Mouse (Mus musculus) forebrain, postnatal 0 days (tissue): ENCODE data around the gene Pck1. TPM values are rescaled to one million over a fixed set of nuclear protein-coding genes. Genes with fewer than 3 reads are reported as not detected.

ENCODE experiments used
- ATAC-seq: fragments of 200-750 bp; cut with Nextera tagmentation; 2 replicates; pipeline ENCODE4 v1.8.0; 2017; ENCODE audit warnings: mild to moderate bottlenecking, moderate library complexity
- DNase-seq: peaks from one replicate; pipeline ENCODE4 v3.0.0-alpha.2; 2015
- H3K27ac ChIP-seq: fragments of 300-500 bp; sonication (generic); 2 replicates; pipeline ENCODE4 v1.5.1; 2014; ENCODE audit warnings: low read depth, mild to moderate bottlenecking, antibody characterized with exemption, low read length, moderate library complexity, mixed read lengths
- H3K27me3 ChIP-seq: fragments of 300-500 bp; sonication (generic); 2 replicates; pipeline ENCODE4 v1.6.1; 2014; ENCODE audit warnings: mild to moderate bottlenecking, low read length, mixed read lengths; ENCODE audit not compliant: insufficient read depth
- H3K36me3 ChIP-seq: fragments of 300-500 bp; sonication (generic); 2 replicates; pipeline ENCODE4 v1.6.1; 2014; ENCODE audit warnings: mild to moderate bottlenecking, moderate library complexity; ENCODE audit not compliant: insufficient read depth
- H3K4me1 ChIP-seq: fragments of 300-500 bp; sonication (generic); 2 replicates; pipeline ENCODE4 v1.6.1; 2014; ENCODE audit warnings: antibody characterized with exemption; ENCODE audit not compliant: insufficient read depth
- H3K4me2 ChIP-seq: fragments of 300-500 bp; sonication (generic); 2 replicates; pipeline ENCODE4 v1.6.1; 2014; ENCODE audit warnings: low read depth, mild to moderate bottlenecking, moderate library complexity
- H3K4me3 ChIP-seq: fragments of 300-500 bp; sonication (generic); 2 replicates; pipeline ENCODE4 v1.5.1; 2014; ENCODE audit warnings: low read depth, low read length, mixed read lengths
- H3K9ac ChIP-seq: fragments of 300-500 bp; sonication (generic); 2 replicates; pipeline ENCODE4 v1.6.1; 2014; ENCODE audit warnings: mild to moderate bottlenecking
- H3K9me3 ChIP-seq: fragments of 300-500 bp; sonication (generic); 2 replicates; pipeline ENCODE4 v1.6.1; 2016; ENCODE audit warnings: low read length
- CTCF ChIP-seq: sonication (generic); IDR thresholded peaks from 2 replicates; pipeline ENCODE4 v1.5.1; 2016; ENCODE audit warnings: antibody characterized with exemption, control low read depth, low read depth
- WGBS: fragments of 180-500 bp; shearing (Covaris S2); extraction: QIAGEN DNeasy Blood & Tissue Kit; methylation state at CpG from one replicate; pipeline ENCODE4 v1.1.7; 2014; 5-methylcytosine and 5-hydroxymethylcytosine counted together
- polyA plus RNA-seq: library from polyadenylated mRNA; unstranded; fragments of >200 nt; fragmentation: Nextera tagmentation; extraction: Ambion mirVana; gene quantifications from 2 replicates; pipeline ENCODE4 v1.2.1, GENCODE M21; 2015
- total RNA-seq: library from RNA; depleted of rRNA; stranded (reverse); fragments of >200 nt; gene quantifications from 2 replicates; pipeline ENCODE4 v1.2.3, GENCODE M21; 2014

Gene Pck1
- total and polyA plus RNA-seq, 2 experiments from 2014 or later = not detected

GRCm38 (mm10) chr2:173132794-173133300 lies 20.0 kb upstream of the Pck1 start:
- Histone ChIP-seq H3K4me2 (no peak overlapping the region), H3K4me1 (no peaks in the 10 kb centered on the region), H3K27ac (no peak overlapping the region), H3K4me3 (no peak overlapping the region), H3K9me3 (no peaks in the 10 kb centered on the region), H3K27me3 (no peaks in the 10 kb centered on the region), H3K36me3 (no peaks in the 10 kb centered on the region), H3K9ac (no peak overlapping the region)
- no peak for ATAC-seq
- TF ChIP-seq CTCF = no peak
- WGBS = 79% methylated on average over 8 of the region's 8 CpGs
- DNase-seq = no peak

- DNase-seq = no peak
- Histone ChIP-seq H3K27ac (no peak overlapping the region), H3K9ac (no peak overlapping the region), H3K36me3 (no peaks in the 10 kb centered on the region), H3K9me3 (no peaks in the 10 kb centered on the region), H3K4me2 (no peak overlapping the region), H3K27me3 (no peaks in the 10 kb centered on the region), H3K4me1 (no peaks in the 10 kb centered on the region), H3K4me3 (no peak overlapping the region)
- 73% methylated on average over 9 of the region's 9 CpGs for WGBS
- no peak for TF ChIP-seq CTCF
- no peak for ATAC-seq
Measured at GRCm38 (mm10) chr2:173134695-173135094, 18.2 kb upstream of the Pck1 start.

- ATAC-seq (no peak), DNase-seq (no peak)
- Histone ChIP-seq H3K9ac (no peak overlapping the region), H3K27ac (no peak overlapping the region), H3K27me3 (no peaks in the 10 kb centered on the region), H3K9me3 (no peaks in the 10 kb centered on the region), H3K4me3 (no peak overlapping the region), H3K4me2 (no peak overlapping the region), H3K4me1 (no peaks in the 10 kb centered on the region), H3K36me3 (no peaks in the 10 kb centered on the region)
- 36% methylated on average over 15 of the region's 15 CpGs for WGBS
- no peak for TF ChIP-seq CTCF
Measured at GRCm38 (mm10) chr2:173138323-173139239, 14.3 kb upstream of the Pck1 start.

- TF ChIP-seq CTCF = no peak
- H3K36me3 ChIP-seq = no peaks in the 10 kb centered on the region
- WGBS = 60% methylated on average over 11 of the region's 11 CpGs
- no peaks in the 10 kb centered on the region for H3K4me1 ChIP-seq
- DNase-seq (no peak), ATAC-seq (peak; percentile 34; the same call in 1 of the 2 replicates)
- H3K9ac ChIP-seq = no peak overlapping the region
- no peak overlapping the region for H3K4me3 ChIP-seq
- no peak overlapping the region for H3K4me2 ChIP-seq
- no peaks in the 10 kb centered on the region for H3K9me3 ChIP-seq
- no peak overlapping the region for H3K27ac ChIP-seq
- H3K27me3 ChIP-seq = peaks cover 3% of the 10 kb centered on the region; the same call in 1 of the 2 replicates
Measured at GRCm38 (mm10) chr2:173143611-173144010, 9.2 kb upstream of the Pck1 start.

- H3K4me3 ChIP-seq = no peak overlapping the region
- H3K27ac ChIP-seq = no peak overlapping the region
- ATAC-seq (no peak), DNase-seq (no peak)
- WGBS = 75% methylated on average over 3 of the region's 3 CpGs
- no peaks in the 10 kb centered on the region for H3K9me3 ChIP-seq
- no peaks in the 10 kb centered on the region for H3K4me1 ChIP-seq
- H3K27me3 ChIP-seq = peaks cover 3% of the 10 kb centered on the region; the same call in 1 of the 2 replicates
- no peaks in the 10 kb centered on the region for H3K36me3 ChIP-seq
- no peak overlapping the region for H3K4me2 ChIP-seq
- no peak for TF ChIP-seq CTCF
- H3K9ac ChIP-seq = no peak overlapping the region
Measured at GRCm38 (mm10) chr2:173145808-173146207, 7.0 kb upstream of the Pck1 start.

GRCm38 (mm10) chr2:173146728-173147127 lies 6.1 kb upstream of the Pck1 start:
- WGBS = 83% methylated on average over 6 of the region's 6 CpGs
- H3K9ac ChIP-seq = no peak overlapping the region
- TF ChIP-seq CTCF = no peak
- H3K4me1 ChIP-seq = no peaks in the 10 kb centered on the region
- no peak overlapping the region for H3K4me2 ChIP-seq
- peaks cover 3% of the 10 kb centered on the region; the same call in 1 of the 2 replicates for H3K27me3 ChIP-seq
- no peaks in the 10 kb centered on the region for H3K9me3 ChIP-seq
- ATAC-seq = no peak
- H3K4me3 ChIP-seq = no peak overlapping the region
- H3K27ac ChIP-seq = no peak overlapping the region
- DNase-seq = no peak
- no peaks in the 10 kb centered on the region for H3K36me3 ChIP-seq

- ATAC-seq = no peak
- TF ChIP-seq CTCF = no peak
- H3K4me3 ChIP-seq = no peak overlapping the region
- no peaks in the 10 kb centered on the region for H3K4me1 ChIP-seq
- 85% methylated on average over 5 of the region's 5 CpGs for WGBS
- H3K9ac ChIP-seq = no peak overlapping the region
- H3K9me3 ChIP-seq = no peaks in the 10 kb centered on the region
- H3K36me3 ChIP-seq = no peaks in the 10 kb centered on the region
- no peak overlapping the region for H3K4me2 ChIP-seq
- DNase-seq = no peak
- H3K27me3 ChIP-seq = peaks cover 3% of the 10 kb centered on the region; the same call in 1 of the 2 replicates
- H3K27ac ChIP-seq = no peak overlapping the region
Measured at GRCm38 (mm10) chr2:173148001-173148400, 4.8 kb upstream of the Pck1 start.
